Mouse (Mus musculus) MEL-GATA-1-ER (cell line): ENCODE results near the gene Nbr1.

Experiments
- DNase-seq: peaks from one replicate; pipeline ENCODE4 v3.0.0-alpha.2; 2012; ENCODE audit warnings: low read depth; ENCODE audit errors: extremely low read depth

Nbr1 gene

GRCm38 (mm10) chr11:101551751-101552475, at the start of gene Nbr1, which contains the start of gene Brca1:
Gene Nbr1 (plus strand): TSS chr11:101552149.
Gene Brca1 (minus strand): TSS chr11:101551955.
- DNase-seq = peak; percentile 98

GRCm38 (mm10) chr11:101506269-101506780, 45.6 kb upstream of the Nbr1 start:
- DNase-seq = no peak

- no peak for DNase-seq
Observed at GRCm38 (mm10) chr11:101507090-101507489, 44.9 kb upstream of the Nbr1 start.

DNA sequence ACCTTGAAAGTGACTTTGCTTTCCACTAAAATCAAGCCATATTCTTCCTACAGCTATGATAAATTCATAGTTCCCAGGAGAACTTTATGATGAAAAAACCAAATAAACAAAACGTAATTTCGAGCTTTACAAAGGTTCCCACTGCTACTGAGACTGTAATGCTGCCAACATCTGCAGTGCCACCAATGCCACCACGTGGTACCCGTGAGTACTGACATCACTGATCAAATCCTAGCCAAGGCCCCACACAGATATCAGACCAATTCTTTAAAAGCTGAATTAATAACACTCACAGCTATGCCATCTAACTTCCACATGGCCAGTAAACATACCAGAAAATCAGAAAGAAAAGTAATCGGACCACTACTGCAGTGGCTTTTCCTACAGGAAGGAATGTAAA, 33.0 kb upstream of the Nbr1 start:
- no peak for DNase-seq

DNA sequence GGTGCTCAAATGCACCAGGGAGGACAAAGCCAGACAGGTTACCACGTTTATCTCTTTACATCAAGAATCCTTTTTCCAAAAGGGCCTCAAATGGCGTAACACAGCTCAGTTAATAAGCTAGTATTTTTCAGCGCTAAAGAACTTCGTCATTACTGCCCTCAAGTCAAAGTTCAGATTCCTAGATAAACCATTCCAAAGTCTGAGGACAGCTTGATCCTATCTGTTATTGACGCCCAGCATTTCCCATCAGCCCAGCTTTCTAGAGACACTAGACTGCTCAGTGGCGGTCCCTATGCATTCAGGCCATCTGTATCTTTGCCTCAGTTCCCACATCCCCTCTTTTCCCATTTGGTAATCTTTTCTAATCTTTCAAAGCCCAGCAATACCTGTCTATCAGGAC, 32.6 kb upstream of the Nbr1 start:
- no peak for DNase-seq

DNA sequence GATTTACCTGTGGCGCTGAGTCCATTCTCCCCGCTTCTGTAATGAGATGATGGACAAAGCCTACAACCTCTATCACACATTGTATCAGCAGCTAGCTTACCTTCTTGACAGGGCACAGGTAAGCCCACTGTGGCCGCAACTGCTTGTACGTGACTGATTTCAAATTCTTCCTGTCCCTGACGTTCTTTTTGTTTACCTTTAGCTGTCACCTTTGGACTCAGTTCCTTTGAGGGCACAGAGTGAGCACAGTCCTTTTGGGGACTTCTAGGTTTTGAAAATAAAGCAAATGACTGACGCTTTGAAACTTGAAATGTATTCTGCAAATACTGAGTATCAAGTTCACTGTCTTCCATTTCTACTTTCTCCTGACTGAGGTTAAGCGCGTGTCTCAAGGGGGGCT, 27.5 kb upstream of the Nbr1 start:
- DNase-seq = no peak

DNA sequence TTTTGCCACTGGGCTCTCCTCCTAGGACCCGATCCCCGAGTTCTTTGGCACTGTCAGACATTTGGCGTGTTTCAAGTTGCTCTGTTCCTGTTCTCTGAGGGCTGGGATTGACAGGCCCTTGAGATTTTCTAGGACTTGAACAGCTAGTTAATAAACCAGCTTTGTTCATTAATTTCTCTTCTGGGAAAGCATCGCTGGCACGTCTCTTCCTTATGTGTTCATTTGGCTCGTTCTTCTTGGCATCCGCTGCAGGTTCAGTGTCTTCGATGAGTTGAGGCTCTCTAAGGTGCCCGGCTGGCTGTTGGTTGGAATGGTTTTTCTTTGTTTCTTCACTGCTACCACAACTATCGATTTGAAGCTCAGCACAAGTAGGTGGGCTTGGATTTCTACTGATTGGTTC, 26.9 kb upstream of the Nbr1 start:
- no peak for DNase-seq

- no peak for DNase-seq
Observed at GRCm38 (mm10) chr11:101525936-101526595, 25.9 kb upstream of the Nbr1 start.

DNA sequence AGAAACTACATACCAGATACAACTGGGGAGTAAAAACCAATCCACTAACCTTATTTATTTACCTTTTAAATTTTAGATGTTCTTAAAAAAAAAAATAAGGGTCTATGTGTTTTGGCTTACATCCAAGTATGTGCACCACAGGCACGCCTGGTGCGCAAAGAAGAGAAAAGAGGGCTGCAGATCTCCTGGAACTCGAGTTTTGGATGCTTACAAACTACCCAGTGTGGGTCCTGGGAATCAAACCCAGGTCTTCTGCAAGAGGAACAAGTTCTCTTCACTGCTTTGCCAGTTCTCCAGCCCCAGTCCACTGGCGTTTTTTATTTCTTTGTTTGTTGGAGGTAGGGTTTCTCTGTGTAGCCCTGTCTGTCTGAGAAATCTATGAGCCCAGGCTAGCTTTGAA, 25.3 kb upstream of the Nbr1 start:
- DNase-seq = no peak

DNA sequence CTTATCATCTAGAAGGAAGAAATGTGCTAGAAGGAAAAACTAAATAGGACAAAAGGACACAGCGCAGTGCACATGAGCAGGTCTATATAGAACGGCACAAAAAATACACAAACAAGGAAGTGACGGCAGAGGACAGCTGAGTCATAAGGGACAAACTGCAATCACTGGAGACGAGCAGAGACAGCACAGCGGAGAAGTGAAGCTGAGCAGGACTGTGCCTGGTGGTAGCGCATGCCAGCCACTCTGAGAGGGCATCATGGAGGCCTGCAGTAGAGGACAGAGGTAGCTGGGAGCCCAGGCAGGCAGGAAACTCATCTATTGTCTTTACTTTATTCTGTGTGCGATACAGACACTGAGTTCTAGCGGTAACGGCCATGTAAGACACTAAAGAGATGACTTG, 8.4 kb upstream of the Nbr1 start:
- no peak for DNase-seq

DNA sequence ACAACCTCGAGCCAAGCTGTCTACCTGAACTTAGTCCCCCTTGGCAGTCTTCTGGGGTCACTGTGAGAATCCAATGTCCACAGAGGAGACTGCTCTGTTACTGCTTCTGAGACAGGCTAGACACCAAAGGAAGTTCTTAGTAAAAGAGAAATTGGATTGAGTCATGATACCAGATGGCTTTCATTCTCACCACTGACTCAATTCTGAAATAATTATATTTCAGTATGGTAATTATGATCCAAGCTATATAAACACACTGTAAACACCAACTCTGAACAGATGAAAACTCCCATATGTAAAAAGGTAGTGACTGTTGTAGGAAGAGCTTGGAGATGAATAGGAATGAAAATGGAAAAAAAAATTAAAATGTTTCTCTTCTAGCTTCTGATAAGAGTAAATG, 7.8 kb upstream of the Nbr1 start:
- DNase-seq = no peak

- DNase-seq = no peak
Observed at GRCm38 (mm10) chr11:101548526-101548925, 3.4 kb upstream of the Nbr1 start.

DNA sequence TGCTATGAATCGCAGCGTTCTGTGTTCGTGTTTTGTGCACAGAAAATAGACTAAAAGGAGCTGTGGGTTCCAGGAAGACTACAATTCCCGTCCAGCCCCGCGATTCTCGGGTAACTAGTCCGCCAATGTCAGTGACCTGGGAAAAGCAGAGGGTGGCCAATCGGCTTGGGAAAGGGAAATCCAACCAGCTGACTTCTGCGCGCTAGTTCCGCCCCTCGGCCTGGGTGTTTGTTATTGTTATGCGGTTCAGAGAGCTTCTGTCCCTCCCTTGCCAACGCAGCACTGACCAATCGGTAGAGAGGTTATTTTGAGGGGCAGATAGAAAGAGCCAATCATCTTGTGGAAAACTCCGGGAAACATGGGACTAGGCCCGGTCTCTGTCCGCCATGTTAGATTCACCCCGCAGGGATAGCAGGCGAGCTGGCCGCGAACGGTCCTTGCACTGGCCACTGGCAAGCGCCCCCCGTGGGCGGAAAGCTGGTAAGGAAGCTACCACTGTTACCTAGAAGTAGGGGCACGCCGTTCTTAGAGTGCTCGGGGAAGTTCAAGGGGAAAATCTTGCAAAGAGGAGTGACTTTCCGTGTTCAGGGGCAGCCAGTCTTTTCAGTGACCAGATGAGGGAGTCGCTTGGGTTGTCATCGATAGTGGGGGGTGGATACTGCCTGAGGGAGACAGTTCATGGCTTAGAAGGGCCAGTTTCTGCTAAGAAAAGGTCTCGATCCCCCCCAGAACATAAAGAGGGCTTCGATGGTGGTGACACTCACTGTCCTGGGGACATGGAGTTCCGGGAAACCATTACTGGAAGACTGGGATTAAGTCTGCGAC, 739 bp downstream of the Nbr1 start:
- DNase-seq = peak; percentile 99

GRCm38 (mm10) chr11:101553354-101553930, 1.5 kb downstream of the Nbr1 start:
- peak; percentile 58 for DNase-seq

DNA sequence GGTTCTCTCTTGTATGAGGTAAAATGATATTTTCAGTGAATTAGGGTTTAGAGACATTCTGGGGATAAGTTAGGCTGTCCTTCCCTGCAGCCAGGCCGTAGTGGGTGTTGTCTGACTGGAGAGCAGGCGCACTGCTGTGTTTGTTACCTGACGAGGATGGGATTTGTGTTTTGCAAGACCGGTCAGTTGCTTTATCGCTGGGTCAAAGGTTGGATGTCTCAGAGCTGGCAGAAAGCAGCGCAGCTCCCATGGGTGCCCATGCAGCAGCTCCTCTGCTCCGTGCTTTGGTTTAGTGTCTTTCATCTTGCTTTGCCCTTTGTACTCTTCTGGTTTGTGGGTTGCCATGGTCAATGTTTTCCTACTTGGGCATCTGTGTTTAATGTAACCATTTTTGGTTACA, 4.6 kb downstream of the Nbr1 start:
- DNase-seq = no peak

DNA sequence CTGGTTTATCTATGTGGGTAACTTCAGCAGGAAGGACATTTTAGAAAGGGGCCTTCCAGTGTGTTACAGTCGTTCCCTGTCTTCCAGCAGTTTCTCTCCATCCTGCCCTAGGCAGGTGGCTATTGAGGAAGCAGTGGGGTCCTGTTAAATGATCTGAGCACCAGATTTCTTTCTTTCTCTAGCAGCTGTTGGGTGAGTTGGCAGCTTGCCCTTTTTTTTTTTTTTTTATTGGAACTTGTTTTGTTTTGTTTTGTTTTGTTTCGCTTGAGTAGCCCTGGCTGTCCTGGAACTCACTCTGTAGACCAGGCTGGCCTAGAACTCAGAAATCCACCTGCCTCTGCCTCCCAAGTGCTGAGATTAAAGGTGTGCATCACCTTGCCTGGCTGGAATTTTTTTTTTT, 5.0 kb downstream of the Nbr1 start:
- no peak for DNase-seq

GRCm38 (mm10) chr11:101562391-101562790, 10.4 kb downstream of the Nbr1 start:
- DNase-seq = peak; percentile 73

GRCm38 (mm10) chr11:101568421-101568820, 16.5 kb downstream of the Nbr1 start:
- no peak for DNase-seq

- no peak for DNase-seq
Observed at GRCm38 (mm10) chr11:101576116-101576515, 24.2 kb downstream of the Nbr1 start.

DNA sequence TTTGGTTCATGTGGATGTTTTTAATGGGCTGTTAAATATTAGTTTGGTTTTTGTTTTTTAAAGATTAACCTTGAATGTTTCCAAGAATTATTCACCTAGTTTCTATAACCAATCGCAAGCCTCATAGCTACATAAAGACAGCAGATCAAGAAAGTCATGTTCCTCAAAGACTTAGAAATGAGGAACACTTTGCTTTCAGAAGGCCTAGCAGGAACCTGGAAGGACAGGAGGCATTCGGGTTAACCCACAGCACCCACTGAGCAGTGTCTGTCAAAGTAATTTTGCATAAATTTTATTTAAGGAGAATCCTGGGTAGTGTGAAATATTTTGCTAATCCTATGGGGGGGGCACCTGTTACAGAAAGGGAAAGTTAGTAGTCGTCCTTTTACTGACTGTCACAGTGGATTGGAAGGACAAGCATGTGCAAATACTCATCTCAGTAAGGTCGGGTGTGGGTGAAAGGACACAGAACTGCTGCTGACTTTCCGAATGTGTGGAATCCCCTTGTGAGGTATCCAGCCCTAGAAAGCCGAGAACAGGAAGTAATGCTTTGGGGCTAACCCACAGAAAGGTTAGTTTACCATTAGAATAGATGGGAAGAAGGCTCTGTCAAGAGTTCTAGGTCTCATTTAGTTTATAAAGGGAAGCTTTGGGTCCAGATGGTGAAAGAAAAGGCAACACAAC, 29.3 kb downstream of the Nbr1 start:
- no peak for DNase-seq
